Mouse (Mus musculus) layer of hippocampus, postnatal 25 days (tissue): ENCODE results near the gene Klhl10. TPM values are rescaled to one million over a fixed set of nuclear protein-coding genes. Genes with fewer than 3 reads are reported as not detected.

Experiments used
- DNase-seq, 2 experiments: peaks; one replicate each; pipeline ENCODE4 v3.0.0; 2022; ENCODE audit warnings: mixed read lengths in 2 of 2, low spot score in 1 of 2; ENCODE audit errors: extremely low spot score in 1 of 2
- total RNA-seq, 2 experiments: library from RNA; stranded (reverse); gene quantifications; 2 replicates each; pipeline ENCODE4 v1.2.3; 2021

The Klhl10 gene
- total RNA-seq = 1 to 10 TPM; 1.1 to 1.6 TPM

- no peak for DNase-seq
Observed at GRCm38 (mm10) chr11:100441797-100442196, at the start of gene Klhl10, which contains the start of gene Nt5c3b. Gene Klhl10, plus strand, starts transcription at chr11:100441917. Gene Nt5c3b, minus strand, starts transcription at chr11:100441808.

GRCm38 (mm10) chr11:100392958-100393357 is 48.8 kb upstream of the Klhl10 start:
- DNase-seq = no peak

- no peak for DNase-seq
Observed at GRCm38 (mm10) chr11:100393733-100394132, 48.0 kb upstream of the Klhl10 start.

GRCm38 (mm10) chr11:100394353-100395074 is 47.2 kb upstream of the Klhl10 start:
- no peak for DNase-seq

- DNase-seq = no peak
Observed at GRCm38 (mm10) chr11:100395200-100395599, 46.5 kb upstream of the Klhl10 start.

- no peak for DNase-seq
Observed at GRCm38 (mm10) chr11:100395861-100396631, 45.7 kb upstream of the Klhl10 start.

- no peak for DNase-seq
Observed at GRCm38 (mm10) chr11:100396886-100397599, 44.7 kb upstream of the Klhl10 start.

- DNase-seq = peak; percentile 97
Observed at GRCm38 (mm10) chr11:100397600-100398389, 43.9 kb upstream of the Klhl10 start, which contains the start of gene Jup. Gene Jup, minus strand, starts transcription at chr11:100397763.

- no peak for DNase-seq
Observed at GRCm38 (mm10) chr11:100398517-100398916, 43.2 kb upstream of the Klhl10 start.

GRCm38 (mm10) chr11:100399320-100399719 is 42.4 kb upstream of the Klhl10 start:
- DNase-seq = no peak

GRCm38 (mm10) chr11:100399727-100400538 is 41.8 kb upstream of the Klhl10 start:
- DNase-seq = no peak

- DNase-seq = no peak
Observed at GRCm38 (mm10) chr11:100400842-100401241, 40.9 kb upstream of the Klhl10 start.

GRCm38 (mm10) chr11:100402240-100402639 is 39.5 kb upstream of the Klhl10 start:
- no peak for DNase-seq

GRCm38 (mm10) chr11:100402682-100403081 is 39.0 kb upstream of the Klhl10 start:
- DNase-seq = no peak

GRCm38 (mm10) chr11:100403445-100404134 is 38.1 kb upstream of the Klhl10 start:
- no peak for DNase-seq

- no peak for DNase-seq
Observed at GRCm38 (mm10) chr11:100404456-100405074, 37.2 kb upstream of the Klhl10 start.

GRCm38 (mm10) chr11:100406273-100406672 is 35.4 kb upstream of the Klhl10 start:
- no peak for DNase-seq

GRCm38 (mm10) chr11:100406995-100407705 is 34.6 kb upstream of the Klhl10 start:
- no peak for DNase-seq
